Mouse (Mus musculus): ENCODE results near the gene Hmgcll1.

GRCm38 (mm10) chr9:76138378-76139109 lies 123.9 kb downstream of the Hmgcll1 start:
- no peak for TF ChIP-seq HCFC1 (IDR thresholded peaks at IDR 0.05; ENCODE audit: borderline replicate concordance, insufficient read depth, low read length)
- no peak for TF ChIP-seq ZNF384 (IDR thresholded peaks at IDR 0.05; ENCODE audit: low read depth, low read length)

Measured in ES-E14 (cell line).